Mouse (Mus musculus) T-cell, adult 2 months (primary cell): ENCODE measurements at regions not wholly inside any gene's neighbourhood (a gene's known extent, or its start where the extent isn't known, plus 50 kb on each side); places are given as distances from the start of the nearest gene placed in this dataset.

Source experiments
- DNase-seq: peaks from one replicate; pipeline ENCODE4 v3.0.0; 2022; ENCODE audit warnings: low spot score

DNA sequence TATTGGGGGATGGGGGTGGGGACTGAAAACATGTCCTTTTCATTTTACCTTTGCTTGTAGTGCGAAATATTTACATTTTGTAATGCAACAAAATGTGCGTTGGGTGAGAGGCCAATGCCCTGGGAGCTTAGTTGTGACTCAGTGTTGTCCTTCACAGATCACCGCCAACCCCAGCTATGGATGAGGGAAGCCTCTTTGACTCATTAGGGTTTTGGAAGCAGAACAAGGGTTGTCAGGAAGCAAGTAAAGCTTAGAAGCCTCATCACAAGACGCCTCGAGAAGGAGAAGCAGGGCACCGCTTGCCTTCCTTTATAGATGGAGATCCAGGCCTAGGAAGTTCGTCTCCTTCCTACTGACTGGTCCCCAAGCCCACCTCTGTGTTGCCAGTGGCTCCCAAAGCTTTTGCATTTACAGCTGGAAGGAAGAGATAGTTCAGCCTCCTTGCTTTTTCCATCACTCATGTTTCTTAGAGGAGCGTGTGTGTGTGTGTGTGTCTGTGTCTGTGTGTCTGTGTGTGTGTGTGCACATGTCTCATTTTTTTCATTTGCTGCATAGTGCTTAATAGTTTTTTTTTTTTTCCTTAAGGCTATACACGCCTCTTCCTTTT is 1297.2 kb upstream of the A1bg start:
- no peak for DNase-seq

DNA sequence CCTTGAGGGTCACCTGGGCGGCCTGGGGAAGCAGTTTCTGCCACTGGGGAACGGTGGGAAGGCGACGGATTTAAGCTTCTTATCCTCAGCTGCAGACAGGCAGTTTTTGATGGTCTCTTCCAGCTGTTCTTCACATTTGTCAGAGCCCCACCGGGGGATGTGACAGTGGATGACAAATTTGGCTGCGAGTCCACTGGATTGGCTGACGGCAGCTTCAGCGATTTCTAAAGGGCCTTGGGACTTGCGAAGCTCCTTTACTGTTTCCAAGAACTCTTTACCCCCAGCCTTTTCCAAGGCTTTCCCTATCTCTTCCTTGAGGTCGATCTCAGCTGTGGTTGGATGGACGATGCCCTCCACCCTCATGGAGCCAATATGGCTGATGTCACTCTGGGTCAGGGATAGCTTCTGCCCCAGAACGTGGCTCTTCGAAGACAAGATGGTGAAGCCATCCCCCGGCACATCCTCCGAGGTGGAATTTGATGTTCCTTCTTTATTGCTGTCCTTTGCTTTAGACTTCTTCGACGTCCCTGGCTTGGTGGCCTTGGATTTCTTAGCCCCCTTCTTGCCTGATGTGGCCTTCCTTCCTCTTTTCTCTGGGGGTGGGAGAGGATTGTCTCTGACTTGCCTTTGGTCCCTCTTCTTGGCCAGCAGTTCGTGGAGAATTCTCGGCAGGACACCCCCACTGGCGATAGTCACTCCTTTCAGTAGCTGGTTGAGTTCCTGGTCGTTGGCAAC is 1295.7 kb upstream of the A1bg start:
- DNase-seq = no peak

DNA sequence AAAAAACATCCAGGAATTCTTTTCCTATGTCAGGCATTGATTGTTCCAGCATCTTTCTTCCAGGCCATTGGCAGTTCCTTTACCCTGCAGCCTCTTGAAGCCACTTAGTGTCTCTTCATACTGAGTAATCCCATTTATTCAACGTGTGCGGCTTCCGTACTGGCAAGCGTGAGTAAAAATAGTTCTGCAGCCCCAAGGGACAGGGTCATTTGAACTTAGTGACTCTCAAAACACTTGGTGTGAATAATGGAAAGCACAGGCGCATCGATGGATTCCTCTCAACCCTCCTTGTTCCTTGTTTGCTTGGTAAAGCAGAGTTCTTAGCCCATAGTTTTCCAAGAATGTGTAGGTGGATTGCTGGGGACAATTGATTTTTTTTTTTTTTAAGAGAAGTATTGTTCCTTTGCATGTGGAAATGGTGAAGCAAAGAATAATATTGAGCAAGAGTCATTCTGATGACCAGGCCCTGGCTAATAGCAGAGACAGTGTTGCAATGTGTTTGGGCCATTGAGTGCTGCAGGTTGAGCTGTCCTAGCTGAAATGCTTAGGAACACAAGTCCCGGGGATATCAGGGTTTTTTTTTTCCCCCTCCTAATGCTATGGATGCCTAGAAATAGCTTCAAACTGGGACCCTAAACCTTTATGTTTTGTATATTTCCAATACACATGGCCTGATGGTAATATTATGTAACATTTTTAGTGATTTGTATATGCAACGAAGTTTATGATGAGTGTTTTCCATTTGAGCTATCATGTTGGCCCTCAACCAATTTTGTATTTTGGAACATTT is 1294.1 kb upstream of the A1bg start:
- no peak for DNase-seq

DNA sequence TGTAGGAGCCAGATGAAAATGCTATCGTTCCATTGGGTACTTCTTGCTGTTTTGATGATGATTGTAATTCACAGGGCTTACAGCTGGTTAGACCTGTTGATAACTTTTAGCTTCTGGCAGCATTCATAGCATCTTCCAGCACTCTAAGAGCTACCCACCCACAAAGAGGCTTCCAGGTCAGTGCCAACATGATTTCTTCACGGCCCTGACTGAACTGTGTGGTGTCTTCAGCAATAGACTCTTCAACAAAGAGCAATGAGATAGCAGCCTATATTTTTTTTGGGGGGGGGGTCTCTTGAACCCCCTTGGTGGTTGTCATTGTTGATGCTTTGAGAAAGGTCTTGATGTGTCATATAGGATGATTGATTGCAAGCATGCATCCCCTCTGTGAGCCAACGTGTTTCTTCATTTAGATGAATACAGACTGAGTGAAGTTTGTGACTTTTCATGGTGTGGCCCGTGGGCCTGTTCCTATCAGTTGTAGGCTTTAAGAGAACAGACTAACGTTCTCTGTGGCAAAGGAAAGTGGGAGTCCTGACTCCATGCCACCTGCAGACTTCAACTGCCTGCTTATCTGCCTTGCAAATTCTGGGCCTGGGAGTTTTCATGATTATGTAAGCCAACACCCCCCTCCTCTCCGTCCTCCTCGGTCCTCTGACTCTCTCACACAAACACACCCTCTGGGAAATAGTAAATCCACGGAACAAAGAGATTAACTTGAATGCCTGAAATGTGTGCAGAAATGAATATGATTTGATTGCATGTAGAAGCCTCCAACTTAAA is 1293.0 kb upstream of the A1bg start:
- DNase-seq = no peak

DNA sequence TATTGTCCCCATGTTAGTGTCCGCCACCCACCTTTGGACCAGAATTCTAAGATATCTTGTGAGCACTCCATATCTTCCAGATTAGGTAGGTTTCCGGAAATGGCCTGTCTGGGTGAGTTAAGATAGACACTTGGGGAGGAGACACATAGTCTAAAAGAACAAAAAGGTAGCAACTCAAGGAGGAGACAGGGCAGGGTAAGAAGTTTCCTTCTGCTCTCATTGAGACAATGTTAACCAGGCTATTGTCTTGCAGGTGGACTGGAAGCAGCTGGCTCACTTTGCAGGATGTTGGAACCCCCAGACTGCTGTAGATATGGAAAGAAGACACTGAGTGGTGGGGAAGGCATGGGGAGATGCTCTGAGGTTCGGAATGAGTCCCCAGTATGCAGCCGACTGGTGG is 1291.5 kb upstream of the A1bg start:
- DNase-seq = no peak

DNA sequence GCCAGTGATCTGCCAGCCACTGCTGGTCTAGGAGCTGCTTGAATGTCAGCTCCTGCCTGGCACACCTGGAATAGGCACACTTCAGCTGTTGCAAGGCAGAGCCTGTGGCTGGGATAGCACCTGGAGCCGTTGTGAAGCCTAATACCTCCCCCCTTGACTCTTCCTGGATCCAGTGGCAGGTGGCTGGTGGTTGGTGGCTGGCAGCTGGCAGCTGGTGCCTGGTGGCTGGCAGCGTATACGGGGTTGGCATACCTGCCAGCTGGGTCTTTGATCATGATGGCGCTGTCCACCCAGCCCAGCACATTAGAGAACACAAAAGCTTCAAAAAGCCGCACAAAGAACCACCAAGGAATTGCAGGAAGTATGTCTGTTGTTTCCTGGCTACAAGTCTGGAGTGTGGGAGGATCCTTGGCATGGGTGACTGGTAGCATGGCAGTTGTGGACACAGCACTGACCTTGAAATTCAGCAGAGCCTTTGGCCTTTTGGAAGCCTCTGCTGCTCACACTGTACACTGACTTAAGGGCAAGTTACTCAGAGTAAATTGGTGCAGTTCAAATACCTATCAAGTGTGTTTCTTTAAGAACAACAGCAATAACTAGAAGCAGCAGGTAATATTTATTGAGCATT is 1289.6 kb upstream of the A1bg start:
- no peak for DNase-seq

DNA sequence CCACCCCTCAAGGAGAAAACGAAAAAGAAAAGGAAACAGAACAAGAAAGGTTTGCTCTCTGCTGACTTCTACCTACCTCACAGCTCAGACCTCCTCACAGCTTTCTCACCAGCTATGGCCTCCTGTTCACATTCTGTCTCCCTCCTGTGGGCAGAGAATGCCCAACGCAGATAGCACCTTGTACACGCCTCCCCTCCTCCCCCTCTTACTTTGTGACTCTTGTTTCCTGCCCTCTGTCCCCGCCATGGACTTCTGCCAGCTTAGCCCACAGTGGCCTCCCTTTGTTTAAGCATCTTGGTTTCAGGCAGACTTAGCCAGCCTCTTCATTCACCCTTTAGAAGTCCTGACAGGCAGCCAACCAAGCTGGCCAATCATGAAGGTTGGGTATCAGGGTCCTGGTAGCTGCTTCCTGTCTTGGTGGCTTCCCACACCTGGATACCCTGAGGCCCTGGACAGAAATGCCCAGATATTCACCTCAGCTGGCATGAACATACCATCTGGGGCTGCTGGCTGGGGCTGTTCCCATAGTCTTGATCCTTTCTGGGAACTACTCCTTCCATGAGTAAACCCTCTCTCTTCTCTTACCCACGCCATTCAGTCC is 1287.2 kb upstream of the A1bg start:
- DNase-seq = peak; percentile 12

DNA sequence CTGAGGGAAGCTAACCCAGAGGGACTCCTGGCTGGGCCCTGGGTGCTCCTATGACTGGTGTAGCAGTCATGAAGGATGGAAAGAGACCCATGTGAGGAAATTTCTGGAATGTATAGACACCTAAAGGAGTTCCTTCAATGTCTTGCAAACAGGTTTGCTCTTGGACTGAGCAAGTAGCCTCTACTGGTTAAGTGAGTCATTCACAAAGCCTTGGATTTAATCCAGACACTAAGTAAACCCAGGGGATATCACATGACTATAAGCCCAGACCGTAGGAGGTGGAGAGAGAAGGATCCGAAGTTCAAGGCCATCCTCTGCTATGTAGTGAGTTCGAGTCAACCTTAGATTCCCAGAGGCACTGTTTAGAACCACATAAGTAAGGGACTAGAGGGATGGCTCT is 1286.5 kb upstream of the A1bg start:
- DNase-seq = no peak

DNA sequence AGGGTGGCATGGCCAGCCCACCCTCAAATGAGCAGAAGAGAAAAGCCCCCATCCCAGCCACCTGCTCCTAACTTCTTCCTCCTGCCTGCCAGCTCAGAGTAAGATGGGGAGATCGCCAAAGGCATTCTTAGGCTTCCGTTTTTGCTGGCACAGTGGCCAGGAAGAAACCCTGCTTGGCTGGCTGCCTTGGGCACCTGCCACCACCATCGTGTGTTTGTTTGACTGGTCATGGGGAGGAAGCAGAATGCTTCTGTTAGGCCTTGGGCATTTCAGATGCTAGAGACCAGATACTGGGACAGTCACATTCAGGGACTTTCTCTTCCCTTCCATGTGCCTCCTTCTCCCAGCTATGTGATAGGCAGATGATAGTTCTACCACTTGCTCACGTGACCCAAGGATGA is 1283.7 kb upstream of the A1bg start:
- no peak for DNase-seq

DNA sequence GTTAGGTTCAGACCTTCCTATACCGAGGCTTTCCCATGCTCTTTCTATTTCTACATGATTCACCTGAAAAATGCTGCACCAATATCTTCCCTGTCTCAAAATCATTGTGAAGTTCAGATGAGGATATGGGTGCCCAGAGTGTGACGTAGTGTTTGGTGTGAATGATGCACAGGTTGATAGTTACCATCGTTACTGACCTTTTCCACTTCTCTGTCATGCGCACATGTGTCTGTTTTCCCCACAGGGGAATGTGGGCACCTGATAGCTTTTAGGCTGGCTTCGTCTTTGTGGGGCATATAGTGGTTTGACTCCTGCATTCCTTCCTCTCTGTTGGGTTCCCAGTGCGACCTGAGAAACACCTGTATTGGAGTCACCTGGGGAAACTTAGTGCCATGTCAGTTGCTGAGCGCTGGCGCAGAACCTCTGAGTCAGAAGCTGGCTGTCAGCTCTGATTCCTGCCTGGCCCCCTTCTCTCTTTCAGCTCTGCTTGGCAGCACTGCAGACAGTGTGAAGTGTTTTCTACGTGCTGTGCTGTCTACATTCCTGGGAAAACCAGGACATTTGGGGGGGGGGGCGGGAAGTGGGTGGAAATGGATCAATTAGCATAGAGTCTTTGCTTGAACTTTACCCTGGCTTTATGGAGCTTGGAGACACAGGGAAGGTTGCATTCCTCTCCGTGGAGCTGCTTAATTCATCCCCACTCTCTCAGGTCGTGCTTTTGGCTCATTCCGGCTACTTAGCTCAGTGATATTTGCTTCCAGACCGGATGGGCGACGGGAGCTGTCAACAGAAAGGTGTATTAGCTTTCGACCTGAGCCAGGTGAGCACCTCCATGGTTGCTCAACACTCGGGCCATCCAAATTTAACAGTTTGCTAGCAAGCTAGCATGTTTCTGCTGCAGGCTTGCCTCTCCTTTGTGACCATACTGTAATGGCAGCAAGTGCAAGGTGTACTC is 1281.4 kb upstream of the A1bg start:
- DNase-seq = no peak

DNA sequence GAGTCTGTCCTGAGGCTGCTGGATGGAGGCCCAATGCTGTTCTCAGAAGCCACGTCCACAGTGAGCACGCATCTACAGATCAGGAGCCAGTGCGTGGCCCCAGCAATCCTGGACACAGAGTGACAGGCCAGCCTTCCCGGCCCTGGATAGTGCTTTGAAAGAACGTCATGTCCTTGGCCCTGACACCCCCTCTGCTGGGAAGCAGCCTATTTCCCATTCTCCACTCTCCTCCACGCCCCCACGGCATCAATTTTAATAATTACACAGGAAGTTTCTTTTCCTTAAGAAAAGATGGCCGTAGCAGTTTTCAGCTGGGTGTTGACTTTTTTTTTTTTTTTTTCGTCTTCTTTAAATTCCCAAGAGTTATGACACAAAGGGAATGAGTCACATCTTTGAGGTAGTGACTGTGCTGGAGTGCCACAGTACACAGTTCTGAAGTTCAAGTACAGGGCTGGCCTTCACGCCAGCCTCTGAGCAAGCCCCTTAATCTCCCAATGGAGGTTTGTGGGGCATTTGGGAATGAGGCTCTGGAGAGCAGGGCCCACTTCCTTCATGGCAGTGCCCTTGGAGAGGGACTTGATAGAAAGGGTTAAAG is 1280.1 kb upstream of the A1bg start:
- no peak for DNase-seq

DNA sequence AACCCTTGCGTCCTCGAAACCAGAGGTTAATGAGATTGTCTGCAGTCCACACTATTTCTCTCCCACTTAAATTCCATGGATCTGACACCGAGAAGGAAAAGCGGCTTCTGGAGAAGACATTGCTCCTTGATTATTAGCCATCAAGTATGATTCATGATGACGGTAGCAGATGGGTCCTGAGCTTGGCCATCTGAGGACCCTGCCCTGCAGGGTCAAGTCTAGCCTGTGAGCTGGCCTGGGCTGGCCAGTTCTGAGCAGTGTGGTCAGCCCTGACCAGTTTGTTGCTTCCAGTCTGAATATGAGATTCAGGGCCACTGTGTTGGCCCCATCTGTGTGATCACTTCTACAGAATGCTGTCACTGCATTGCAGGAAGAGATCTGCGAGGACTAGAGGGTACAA is 1275.9 kb upstream of the A1bg start:
- DNase-seq = no peak

DNA sequence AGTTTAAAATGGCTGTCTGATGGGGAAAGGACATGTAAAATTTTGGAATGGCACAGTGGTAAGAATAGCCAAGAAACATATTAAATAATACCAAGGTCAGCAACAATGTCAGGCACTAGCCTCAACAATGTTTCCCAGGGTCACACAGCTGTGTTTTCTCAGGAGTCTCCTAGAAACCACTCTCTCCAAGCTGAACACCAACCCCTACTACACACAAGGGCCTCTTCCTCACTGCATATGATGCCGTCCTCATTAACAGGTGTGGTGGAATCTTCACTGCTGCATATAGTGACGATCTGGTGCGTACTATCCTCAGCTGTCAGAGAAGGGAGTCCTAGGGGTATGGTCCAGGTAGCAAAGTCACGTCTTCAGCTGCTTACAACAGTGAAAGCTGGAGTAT is 1275.4 kb upstream of the A1bg start:
- no peak for DNase-seq

DNA sequence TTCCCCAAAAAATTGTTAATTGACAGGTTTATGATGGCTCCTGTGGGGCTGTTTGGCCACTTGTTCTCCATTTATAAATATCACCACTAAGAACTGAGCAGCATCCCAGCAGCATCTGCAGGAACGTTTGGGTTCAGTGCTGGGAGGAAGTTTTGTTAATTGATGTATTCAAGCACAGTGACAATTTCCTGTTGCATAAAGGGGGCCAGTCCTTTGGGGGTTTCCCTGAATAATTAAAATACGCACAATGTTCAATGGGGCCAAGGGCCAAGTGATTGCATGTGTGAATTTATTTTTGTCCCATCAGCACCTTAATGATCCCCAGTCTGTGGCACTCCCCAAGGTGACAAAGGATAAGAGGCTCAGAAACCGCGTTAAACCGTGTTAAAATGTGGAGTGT is 1272.6 kb upstream of the A1bg start:
- no peak for DNase-seq

DNA sequence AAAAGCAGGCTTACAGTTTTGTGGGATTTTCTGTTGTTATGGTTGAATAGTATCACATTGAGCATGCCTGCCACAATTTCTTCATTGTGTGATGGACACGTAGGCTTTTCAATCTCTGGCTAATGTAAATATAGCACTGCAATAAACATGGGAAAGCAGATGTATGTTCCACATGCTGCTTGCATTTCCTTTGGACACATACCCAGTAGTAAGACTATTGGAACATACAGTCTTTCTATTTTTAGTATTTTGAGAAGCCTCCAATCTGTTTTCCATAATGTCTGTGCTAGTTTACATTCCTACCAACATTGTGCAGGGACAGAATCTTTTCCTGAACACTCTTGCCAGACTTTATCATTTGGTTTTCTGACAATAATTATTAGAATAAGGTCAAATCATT is 1269.9 kb upstream of the A1bg start:
- DNase-seq = no peak

DNA sequence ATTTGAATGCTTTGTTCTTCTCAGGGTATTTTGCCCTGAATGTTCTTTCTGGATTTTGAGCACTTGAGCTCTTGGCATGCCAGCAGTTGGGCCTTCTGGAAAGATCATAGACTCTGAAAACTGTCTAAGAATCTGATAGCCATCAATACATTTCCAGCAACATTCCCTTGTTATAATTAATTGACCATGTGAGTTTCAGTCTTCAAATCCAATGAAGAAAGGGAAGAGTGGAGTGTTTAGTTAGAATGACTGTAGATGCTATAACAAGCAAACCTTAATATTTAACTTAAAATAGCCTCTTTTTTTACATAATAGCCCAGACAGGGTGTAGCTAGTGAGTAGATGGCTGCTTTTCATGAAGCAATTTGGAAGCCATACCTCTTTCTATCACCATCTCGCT is 1268.8 kb upstream of the A1bg start:
- no peak for DNase-seq

DNA sequence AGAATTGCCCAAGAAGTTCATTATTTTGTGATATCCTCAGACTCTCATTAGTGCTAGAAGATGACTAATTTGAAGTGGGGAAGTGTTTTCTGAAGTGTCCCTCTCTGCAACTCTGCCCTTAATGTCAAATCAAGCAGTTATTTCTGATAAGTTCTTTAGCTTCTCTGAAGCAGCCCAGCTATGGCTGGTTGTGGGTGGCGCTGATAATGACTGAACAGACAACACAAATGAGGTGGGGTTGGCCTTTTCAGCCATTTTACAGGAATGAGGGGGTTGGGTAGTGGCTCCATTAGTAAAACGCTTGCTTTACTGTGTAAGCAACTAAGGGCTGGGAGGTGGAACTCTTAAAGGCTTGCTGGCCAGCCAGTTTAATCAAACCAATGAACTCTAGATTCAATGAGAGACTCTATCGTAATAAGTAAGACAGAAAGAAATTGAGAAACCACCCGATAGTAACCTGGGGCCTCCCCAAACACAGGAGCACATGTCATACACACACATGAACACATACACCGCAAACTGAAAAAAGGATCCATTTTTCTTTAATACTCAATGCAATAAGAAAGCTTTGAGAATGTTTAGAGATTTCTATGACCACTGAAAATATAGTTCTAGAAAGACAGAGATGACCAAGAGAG is 1268.3 kb upstream of the A1bg start:
- DNase-seq = no peak

DNA sequence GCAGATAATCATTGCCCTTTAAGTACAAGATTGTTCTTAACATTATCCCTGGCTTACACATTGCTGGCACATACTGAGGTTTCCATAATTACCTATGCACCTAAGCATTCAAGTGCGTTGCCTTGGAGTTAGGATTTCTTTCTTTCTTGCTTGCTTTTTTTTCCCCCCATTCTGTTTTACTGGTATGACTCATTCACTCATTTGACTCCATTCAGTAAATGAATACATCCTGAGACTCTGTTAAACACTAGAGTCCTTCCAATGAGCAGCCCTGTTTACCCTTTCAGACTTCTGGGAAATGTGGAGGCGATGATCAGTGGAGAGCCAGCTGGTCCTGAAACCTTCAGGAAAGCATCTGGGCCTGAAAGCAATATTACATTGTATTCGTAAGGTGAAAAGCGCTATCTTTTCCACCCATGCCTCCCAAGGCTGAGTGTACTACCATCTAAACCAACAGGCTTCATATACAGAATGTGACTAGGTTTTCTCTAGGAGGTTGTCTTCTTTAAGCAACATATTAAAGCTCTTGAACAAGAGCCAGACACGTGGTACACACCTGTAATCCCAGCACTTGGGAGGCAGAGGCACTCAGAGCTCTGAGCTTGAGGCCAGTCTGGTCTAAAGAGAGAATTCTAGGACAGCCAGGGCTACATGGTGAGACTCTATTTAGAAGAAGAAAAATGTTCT is 1267.6 kb upstream of the A1bg start:
- no peak for DNase-seq

DNA sequence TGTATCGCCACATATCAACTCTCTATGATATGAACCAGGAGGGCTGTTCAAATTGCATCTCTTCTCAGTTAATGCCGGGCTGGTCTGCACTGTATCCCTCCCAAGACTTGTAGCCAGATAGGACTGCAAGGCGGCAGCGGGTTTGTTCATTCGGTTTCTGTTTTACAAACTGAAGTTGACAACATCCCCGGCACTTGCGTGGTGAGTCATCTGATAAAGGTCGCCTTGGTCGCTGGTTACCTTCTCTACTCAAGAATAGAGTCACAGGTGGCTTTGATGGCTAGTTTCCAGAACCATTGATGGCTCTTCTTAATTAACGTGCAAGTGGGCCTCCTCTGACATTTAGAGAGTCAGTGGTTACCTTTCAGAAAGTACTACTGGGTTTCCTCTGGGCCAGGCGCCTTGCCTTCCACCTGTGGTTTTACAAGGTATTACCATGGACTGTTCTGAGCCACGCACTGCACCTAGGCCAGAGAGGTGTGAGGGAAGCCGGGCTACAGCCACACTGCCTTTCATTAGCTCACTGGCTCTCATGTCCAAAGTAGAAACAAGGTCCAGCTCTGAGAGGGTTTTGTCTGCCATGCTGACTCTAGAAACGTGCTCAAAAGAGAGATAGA is 1266.9 kb upstream of the A1bg start:
- DNase-seq = peak; percentile 22
